Mouse (Mus musculus): Measurements from ENCODE around the gene Hp1bp3.

- TF ChIP-seq CTCF (IDR thresholded peaks at IDR 0.05; ENCODE audit: low read depth): no peak
- TF ChIP-seq EP300 (IDR thresholded peaks at IDR 0.05; ENCODE audit: low read depth): no peak
Observed at GRCm38 (mm10) chr4:138272011-138272997, 56.2 kb downstream of the Hp1bp3 start.
